ENCODE assay signal across 24 mouse cellular contexts in genomic region chr11:70724706-70725105, GRCm38 (mm10).
"Had no signal": no experiment of that assay in that cellular context is flagged by ENCODE, and none has a peak within 500 bp of the region (broad histone marks: within the 10 kb centered on the region; RNA-seq: fewer than 3 reads in every experiment).

No protein-coding gene starts in this region.

- ATAC-seq: forebrain, embryonic 16.5 days; hindbrain, postnatal 0 days; intestine, embryonic 16.5 days; liver, postnatal 0 days had no signal

- H3K4me2 ChIP-seq: heart, embryonic 11.5 days; heart, embryonic 13.5 days; heart, embryonic 15.5 days; hindbrain, embryonic 13.5 days; hindbrain, embryonic 15.5 days; limb, embryonic 12.5 days; liver, embryonic 11.5 days; liver, embryonic 13.5 days; liver, embryonic 15.5 days had no signal

- H3K27ac ChIP-seq: heart, adult 2 months; heart, embryonic 13.5 days; heart, embryonic 15.5 days; hindbrain, embryonic 13.5 days; hindbrain, embryonic 15.5 days; hindbrain, postnatal 0 days; kidney, postnatal 0 days; layer of hippocampus, adult 2 months; left cerebral cortex, adult 2 months; limb, embryonic 10.5 days; limb, embryonic 12.5 days; liver, embryonic 13.5 days; liver, embryonic 15.5 days had no signal

- H3K27me3 ChIP-seq: heart, embryonic 13.5 days; heart, embryonic 15.5 days; hindbrain, embryonic 13.5 days; hindbrain, embryonic 15.5 days; limb, embryonic 12.5 days; liver, embryonic 15.5 days had no signal

- H3K4me1 ChIP-seq: heart, embryonic 13.5 days; heart, embryonic 15.5 days; hindbrain, embryonic 13.5 days; hindbrain, embryonic 15.5 days; limb, embryonic 10.5 days; limb, embryonic 12.5 days; liver, embryonic 13.5 days; liver, embryonic 15.5 days had no signal

- H3K9ac ChIP-seq: heart, embryonic 13.5 days; heart, embryonic 15.5 days; hindbrain, embryonic 13.5 days; hindbrain, embryonic 15.5 days; limb, embryonic 12.5 days; liver, embryonic 13.5 days; liver, embryonic 15.5 days; liver, postnatal 0 days had no signal

- H3K9me3 ChIP-seq: heart, embryonic 13.5 days; heart, embryonic 15.5 days; hindbrain, embryonic 13.5 days; hindbrain, embryonic 15.5 days; limb, embryonic 10.5 days; limb, embryonic 12.5 days; liver, embryonic 13.5 days; liver, embryonic 15.5 days had no signal

- H3K4me3 ChIP-seq: heart, adult 2 months; heart, embryonic 13.5 days; heart, embryonic 15.5 days; hindbrain, embryonic 13.5 days; hindbrain, embryonic 15.5 days; layer of hippocampus, adult 2 months; left cerebral cortex, adult 2 months; limb, embryonic 10.5 days; limb, embryonic 12.5 days; liver, embryonic 13.5 days; liver, embryonic 15.5 days had no signal

- DNase-seq: gastrocnemius, postnatal 14 days; gastrocnemius, postnatal 36 days; heart, adult 11 months; heart, postnatal 14 days; heart, postnatal 36 days; liver; liver, embryonic 13.5 days; liver, postnatal 0 days had no signal
